Mouse (Mus musculus) adrenal gland, postnatal 36 days (tissue): ENCODE data around the gene AB124611. TPM values are rescaled to one million over a fixed set of nuclear protein-coding genes. Genes with fewer than 3 reads are reported as not detected.
"Not testable (repeated sequence)": the region's sequence is repeated elsewhere in the genome, so short reads cannot be mapped to it uniquely, and the experiment has no call there.

Experiments used
- DNase-seq, 2 experiments: peaks; one replicate each; pipeline ENCODE4 v3.0.0; 2021; ENCODE audit warnings: mixed read lengths in 1 of 2
- long read RNA-seq, 2 experiments: library from polyadenylated mRNA; stranded (forward); transcript quantifications; one replicate each; pipeline ENCODE4 v2.0.0; 2021; ENCODE audit warnings: borderline sequencing depth in 2 of 2
- total RNA-seq, 2 experiments: library from RNA; stranded (reverse); gene quantifications; 2 replicates each; pipeline ENCODE4 v1.2.3; 2021

Gene AB124611
- total RNA-seq: 1 to 10 TPM; 1.5 to 2.9 TPM
- long read RNA-seq, experiment 1, partial matches to known transcripts: 0 of 2 reads
- long read RNA-seq, experiment 1, other reads (novel, unspliced or antisense): 1 of 2 reads
- long read RNA-seq, experiment 2: 0 reads

DNA sequence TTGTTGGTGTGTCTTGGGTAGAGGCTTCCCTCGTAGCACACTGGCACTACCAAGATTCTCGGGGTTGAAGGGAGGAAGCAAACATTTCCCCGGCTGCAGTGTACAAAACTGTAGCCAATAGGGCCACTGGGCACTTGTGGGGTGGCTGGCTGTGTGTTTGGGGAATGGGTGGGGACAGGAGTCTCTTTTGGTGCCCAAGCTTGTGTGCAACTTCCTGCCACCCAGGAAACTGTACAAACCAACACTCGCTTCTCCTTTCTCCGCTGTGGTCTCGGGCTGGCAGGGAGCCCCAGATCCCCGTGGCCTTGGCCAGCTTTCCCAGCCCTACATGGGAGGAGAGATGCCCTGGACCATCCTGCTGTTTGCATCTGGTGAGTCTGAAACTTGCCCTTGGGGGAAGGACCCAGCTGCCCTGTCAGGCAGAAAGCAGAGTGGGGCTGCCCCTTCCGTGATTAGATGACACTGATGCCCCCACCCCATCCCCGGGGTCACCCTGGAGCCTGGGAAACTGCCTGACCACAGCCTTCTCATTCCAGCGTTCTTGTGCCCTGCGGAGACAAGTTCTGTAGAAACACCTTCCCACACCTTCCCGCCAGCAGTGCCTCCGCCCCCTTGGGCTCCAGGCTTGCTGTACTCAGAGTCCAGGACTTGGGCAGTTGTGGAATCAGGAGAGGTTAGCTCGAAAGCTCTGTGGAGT lies at the start of gene AB124611:
Gene AB124611, plus strand, starts transcription at position 240 of the 697 bp plus-strand sequence.
- DNase-seq: peak in 1 of 2 experiments; percentile 43

- DNase-seq: no peak
Observed at GRCm38 (mm10) chr9:21477707-21478106, 48.3 kb upstream of the AB124611 start.

DNA sequence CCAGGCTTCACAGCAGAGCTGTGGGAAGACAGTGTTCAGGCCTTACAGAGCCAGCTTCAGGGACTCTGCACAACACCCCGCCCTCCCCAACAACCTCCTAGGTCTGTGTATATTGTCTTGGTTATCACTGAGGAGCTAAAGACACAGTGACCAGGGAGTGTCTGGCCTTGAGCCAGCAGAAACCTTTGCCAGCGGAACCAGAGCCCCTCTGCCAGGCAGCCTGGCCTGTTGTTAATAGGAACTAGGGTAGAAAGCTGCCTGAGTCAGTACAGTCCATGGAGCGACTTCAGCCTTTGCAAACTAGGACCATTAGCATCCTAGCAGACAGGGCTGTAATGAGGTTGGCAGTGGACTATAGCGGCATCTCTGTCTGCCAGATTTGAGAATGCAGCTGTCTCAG lies 41.9 kb upstream of the AB124611 start:
- no peak for DNase-seq

DNA sequence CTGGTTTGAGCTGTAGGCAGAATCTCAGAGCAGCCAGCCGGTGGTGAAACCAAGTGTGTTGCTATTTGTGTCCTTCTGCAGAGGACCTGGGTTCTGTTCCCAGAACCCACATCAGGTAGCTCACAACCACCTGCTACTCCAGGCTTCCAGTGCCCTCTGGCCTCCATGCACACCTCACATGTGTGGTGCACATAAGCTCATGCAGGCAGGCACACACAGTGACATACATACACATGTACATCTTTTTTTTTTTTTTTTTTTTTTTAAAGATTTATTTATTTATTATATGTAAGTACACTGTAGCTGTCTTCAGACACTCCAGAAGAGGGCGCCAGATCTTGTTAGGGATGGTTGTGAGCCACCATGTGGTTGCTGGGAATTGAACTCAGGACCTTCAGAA lies 37.7 kb upstream of the AB124611 start:
- not testable (repeated sequence) for DNase-seq

DNA sequence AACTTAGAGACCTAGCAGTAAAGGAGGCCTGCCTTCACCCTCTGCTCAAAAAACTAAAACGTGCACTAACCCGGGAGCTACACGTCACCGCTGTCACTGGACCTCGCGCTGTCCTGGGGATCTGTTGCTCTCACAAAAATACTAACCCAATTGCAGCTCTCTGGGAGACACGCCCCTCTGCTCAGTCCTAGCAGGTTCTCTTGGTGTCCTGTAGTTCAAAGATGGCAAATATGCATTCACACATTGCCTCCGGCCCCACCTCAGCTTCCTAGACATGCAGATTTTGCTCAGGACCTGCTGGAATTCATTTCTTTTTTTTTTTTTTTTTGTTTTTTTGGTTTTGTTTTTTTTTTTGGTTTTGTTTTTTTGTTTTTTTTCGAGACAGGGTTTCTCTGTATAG lies 35.3 kb upstream of the AB124611 start:
- DNase-seq: no peak

DNA sequence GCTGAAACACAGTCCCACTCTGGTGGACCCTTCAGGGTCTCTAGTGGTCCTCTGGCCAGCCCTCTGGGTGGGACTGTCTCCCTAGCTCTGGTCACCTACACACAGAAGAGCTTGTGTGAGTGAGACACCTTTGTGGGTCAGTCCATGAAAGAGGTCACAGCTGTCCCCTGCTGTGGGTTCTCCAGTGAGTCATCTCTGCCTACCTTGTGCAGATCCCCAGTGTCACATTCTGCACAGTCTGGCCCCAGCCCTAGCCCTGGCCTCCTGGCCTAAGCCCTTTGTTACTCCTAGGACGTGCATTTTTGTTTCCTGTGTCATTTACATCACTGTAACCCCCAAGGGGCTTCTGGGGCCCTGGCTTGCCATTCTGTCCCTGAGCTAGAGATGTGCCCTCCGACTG lies 32.1 kb upstream of the AB124611 start:
- no peak for DNase-seq

- DNase-seq: peak in 1 of 2 experiments; percentile 43
Observed at GRCm38 (mm10) chr9:21494726-21495125, 31.2 kb upstream of the AB124611 start.

DNA sequence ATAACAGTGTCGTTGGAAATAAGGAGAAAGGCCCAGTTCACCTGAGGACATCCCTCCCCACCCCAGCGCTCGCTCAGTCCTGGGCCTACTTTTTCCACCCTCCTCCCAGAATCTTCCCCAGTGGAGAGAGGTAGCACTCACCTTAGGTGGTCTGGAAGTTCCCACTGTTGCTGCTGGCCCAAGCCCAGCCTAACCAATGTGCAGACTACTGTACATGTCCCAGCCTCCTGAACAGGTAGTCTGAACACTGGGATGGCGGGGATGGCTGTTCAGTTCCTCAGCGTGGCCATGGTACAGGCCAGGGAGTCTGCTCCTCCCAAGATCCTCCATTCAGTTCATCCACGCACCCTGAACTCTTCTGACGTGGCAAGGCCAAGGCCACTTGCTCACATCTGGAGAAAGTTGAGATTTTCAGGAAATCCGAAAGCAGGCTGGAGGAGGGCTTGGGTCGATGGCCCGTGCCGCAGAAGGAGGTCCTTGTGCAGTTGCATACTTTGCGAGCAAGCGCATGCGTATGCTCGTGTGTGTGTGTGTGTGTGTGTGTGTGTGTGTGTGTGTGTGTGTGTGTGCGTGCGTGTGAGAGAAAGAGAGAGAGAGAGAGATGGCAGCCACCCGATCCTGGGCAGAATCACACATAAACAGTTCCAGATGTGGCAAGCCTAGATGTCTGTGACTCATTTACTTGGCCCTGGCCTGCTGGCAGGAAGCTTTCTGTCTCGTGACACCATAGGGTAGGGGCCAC lies 29.5 kb upstream of the AB124611 start:
- DNase-seq: peak; percentile 49 to 56

- no peak for DNase-seq
Observed at GRCm38 (mm10) chr9:21497050-21497542, 28.9 kb upstream of the AB124611 start.

DNA sequence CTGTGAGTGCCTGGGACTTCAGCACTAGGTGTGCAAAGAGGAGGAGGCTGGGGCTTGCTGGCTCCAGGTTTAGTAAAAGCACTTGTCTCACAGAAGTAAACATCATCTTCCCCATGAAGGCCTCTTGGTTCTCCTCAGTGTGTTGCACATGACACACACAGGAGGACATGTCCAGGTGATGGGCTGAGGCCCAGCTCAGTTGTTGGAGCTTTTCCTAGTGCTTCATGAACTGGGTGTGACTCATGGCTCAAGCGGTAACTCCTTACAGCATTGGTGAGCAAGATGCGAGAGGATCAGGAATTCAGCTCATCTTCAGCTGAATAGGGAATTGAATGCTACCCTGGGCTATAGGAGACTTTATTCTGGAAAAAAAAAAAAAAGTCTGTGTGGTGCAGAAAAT lies 28.3 kb upstream of the AB124611 start:
- DNase-seq: no peak

DNA sequence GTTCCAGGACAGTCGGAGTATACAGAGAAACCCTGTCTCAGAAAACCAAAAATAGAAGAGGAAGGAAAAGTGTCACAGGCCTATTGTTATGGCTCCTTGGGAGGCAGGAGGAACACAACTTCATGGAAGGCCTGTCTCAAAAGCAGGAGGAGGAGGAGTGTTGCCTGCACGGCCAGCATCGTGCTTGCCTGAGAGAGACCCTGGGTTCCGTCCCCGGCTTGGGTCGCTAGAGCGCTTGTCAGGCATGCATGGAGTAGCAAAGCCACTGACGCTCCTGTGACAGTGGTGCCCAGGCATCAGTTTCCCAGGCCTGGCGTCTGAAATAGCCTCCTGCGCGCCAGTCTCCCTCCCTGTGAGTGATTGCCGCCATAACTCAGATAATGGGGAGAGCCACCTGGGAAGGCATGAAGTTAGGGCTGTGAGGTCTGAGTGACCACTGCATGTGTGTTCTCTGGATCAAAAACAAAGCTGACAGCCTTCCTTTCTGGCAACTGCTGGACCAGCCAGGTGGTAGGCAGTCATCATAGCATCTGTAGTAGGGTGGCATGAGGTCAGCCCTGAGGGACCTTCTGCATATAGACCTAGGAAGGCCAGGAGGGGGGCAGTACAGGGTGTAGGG lies 27.6 kb upstream of the AB124611 start:
- DNase-seq: no peak

GRCm38 (mm10) chr9:21503352-21503751 lies 22.6 kb upstream of the AB124611 start:
- no peak for DNase-seq

- DNase-seq: no peak
Observed at GRCm38 (mm10) chr9:21505767-21506166, 20.2 kb upstream of the AB124611 start.

DNA sequence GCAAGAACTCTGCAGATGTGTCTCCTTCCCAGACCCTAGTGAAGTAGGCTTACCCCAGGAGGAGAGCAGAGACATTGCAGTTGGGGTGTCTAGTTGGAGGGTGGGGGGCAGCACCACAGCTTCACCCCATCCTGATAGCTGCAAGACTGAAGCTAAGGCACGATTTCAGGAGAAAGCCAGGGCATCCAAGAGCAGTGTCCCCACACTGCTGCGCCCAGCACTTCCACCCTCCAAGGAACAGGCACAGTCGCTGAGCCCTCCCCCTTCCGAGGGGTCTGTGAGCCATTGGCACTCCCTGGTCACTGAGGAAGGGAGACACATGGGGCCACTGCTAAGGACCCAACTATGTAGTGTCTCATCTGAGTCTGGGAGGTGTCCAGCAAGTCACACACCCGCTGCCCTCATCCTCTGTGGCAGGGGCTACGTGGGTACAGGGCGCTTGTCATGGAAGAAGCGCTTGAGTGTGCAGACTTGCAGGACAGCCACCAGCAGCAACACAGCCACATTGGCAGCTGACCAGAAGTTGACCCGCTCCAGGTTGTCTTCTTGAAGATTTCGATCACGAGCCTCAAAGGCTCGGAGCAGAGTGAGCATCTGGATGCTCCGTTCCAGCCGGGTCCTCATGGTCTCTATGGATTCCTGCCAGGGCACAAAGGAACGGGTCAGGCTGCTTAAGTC lies 18.1 kb upstream of the AB124611 start:
- no peak for DNase-seq

DNA sequence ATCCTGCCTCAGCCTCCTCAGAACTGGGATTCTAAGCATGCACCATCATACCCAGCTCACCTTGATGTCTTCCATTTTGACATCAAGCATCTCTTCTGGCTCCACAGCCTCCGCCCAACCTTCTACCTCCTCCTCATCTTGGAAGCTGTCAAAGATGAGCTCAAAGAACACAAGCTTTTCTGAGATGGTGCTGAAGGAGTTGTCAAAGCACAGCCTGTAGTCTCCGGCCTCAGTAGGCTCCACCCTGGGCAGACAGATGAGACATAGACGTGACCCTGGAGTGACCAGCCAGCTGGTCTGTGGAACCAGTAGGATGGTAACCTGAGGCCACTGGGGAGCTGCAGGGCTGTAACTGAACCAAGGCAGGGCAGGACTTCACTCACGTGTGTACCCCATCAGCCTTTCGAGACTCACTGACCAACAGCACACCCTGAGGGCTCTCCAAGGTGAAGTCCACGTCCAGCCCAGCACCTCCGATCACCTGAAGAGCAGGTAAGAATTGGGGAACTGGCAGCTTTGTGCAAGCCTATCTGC lies 17.0 kb upstream of the AB124611 start:
- no peak for DNase-seq

GRCm38 (mm10) chr9:21509772-21510688 lies 15.9 kb upstream of the AB124611 start, which contains the start of gene Tmed1:
Tmed1 (minus strand) TSS chr9:21510252.
- DNase-seq: peak; percentile 94 to 97

DNA sequence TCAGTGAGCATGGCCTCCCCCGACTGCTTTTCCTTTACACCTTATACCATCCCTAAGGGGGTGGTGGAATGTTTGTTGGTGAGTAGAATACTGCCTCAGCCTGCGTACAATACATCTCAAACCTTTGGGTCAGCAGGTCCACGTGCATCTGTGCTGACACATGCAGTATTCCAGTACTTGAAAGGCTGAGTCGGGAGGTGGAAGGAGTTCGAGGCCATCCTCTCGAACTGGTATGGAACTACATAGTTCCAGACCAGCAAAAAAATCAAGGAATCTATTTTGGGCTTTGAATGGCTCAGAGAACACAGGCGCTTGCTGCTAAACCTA lies 15.3 kb upstream of the AB124611 start:
- no peak for DNase-seq

DNA sequence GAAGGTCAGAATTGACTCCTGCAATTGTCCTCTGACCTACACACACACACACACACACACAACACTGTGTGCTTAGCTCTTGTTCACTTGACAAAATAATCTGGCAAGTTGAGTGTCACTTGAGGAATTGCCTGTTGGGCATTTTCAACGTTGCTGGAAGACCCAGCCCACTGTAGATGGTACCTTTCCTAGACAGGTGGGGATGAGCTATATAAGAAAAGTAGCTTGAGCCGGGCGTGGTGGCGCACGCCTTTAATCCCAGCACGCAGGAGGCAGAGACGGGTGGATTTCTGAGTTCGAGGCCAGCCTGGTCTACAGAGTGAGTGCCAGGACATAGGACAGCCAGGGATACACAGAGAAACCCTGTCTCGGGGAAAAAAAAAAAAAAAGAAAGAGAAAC lies 14.9 kb upstream of the AB124611 start:
- no peak for DNase-seq

- DNase-seq: no peak
Observed at GRCm38 (mm10) chr9:21513466-21513865, 12.5 kb upstream of the AB124611 start.

DNA sequence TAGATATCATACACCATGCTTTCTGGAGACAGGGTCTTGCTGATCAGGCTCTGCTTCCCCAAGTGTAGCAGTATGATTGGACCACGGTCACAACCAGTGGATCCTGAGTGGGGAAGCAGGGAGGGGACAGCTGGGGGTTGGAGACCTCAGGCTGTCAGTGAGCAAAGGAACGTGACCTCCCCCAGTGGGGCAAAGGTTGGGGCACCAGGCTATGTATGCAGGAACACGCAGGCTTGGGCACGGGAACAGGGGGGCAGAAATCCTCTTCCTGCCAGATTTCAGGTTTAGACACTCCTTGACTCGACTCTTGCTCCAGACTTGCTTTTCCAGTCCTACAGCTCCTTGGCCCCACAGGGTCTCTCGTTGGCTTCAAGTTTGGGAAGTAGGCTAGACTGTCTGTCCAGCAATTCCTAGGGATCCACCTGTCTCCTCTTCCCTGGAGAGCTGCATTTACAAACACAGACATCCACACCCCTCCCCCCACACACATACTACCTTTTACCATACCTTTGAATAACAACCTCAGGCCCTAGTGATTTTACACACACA lies 8.0 kb upstream of the AB124611 start:
- DNase-seq: no peak

- not testable (repeated sequence) for DNase-seq
Observed at GRCm38 (mm10) chr9:21518690-21519089, 7.3 kb upstream of the AB124611 start.
